Mouse (Mus musculus) heart, embryonic 15.5 days (tissue): ENCODE results near the gene Dnajc5. TPM values are rescaled to one million over a fixed set of nuclear protein-coding genes. Genes with fewer than 3 reads are reported as not detected.

Experiments used
- ATAC-seq: fragments of 200-750 bp; cut with Nextera tagmentation; replicated peaks from 2 replicates; pipeline ENCODE4 v1.8.0; 2017; ENCODE audit warnings: low read depth, moderate TSS enrichment; ENCODE audit not compliant: insufficient number of reproducible peaks, insufficient read depth, low FRiP score
- H3K27ac ChIP-seq: fragments of 300-500 bp; sonication (generic); 2 replicates; pipeline ENCODE4 v1.5.1; 2015; ENCODE audit warnings: mild to moderate bottlenecking, inconsistent platforms
- H3K27me3 ChIP-seq: fragments of 300-500 bp; sonication (generic); 2 replicates; pipeline ENCODE4 v1.6.1; 2015; ENCODE audit warnings: inconsistent platforms
- H3K36me3 ChIP-seq: fragments of 300-500 bp; sonication (generic); 2 replicates; pipeline ENCODE4 v1.6.1; 2015; ENCODE audit warnings: mild to moderate bottlenecking, inconsistent platforms
- H3K4me1 ChIP-seq: fragments of 300-500 bp; sonication (generic); replicated peaks from 2 replicates; pipeline ENCODE4 v1.6.1; 2015; ENCODE audit warnings: inconsistent platforms
- H3K4me2 ChIP-seq: fragments of 300-500 bp; sonication (generic); 2 replicates; pipeline ENCODE4 v1.6.1; 2015; ENCODE audit warnings: inconsistent platforms, mild to moderate bottlenecking, moderate library complexity
- H3K4me3 ChIP-seq: fragments of 300-500 bp; sonication (generic); 2 replicates; pipeline ENCODE4 v1.5.1; 2015; ENCODE audit warnings: mild to moderate bottlenecking, inconsistent platforms
- H3K9ac ChIP-seq: fragments of 300-500 bp; sonication (generic); 2 replicates; pipeline ENCODE4 v1.6.1; 2015; ENCODE audit warnings: mild to moderate bottlenecking, inconsistent platforms
- H3K9me3 ChIP-seq: fragments of 300-500 bp; sonication (generic); replicated peaks from 2 replicates; pipeline ENCODE4 v1.6.1; 2016; ENCODE audit warnings: inconsistent platforms
- WGBS: fragments of 180-500 bp; shearing (Covaris S2); methylation state at CpG from one replicate; pipeline ENCODE4 v1.1.7; 2015; ENCODE audit warnings: mixed read lengths; 5-methylcytosine and 5-hydroxymethylcytosine counted together
- polyA plus RNA-seq: library from polyadenylated mRNA; unstranded; fragments of >200 nt; fragmentation: Nextera tagmentation; extraction: Ambion mirVana; gene quantifications from 2 replicates; pipeline ENCODE4 v1.2.1, GENCODE M21; 2015

The Dnajc5 gene
- polyA plus RNA-seq, 1 experiment from 2014 or later: 70.3 TPM

DNA sequence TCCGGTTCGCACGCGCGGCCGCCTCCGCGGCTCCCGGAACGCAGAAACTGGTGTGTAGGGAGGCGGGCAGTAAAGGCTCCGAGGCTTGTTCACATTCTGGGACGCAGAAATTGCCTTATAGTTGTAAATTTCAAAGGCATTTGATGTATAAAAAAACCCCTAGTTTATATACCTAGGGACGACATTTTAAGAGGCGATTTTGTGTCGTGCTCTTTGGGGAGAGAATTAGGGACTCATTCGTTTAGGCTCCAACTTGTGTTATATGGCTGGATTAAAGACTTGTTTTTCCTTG, 597 bp downstream of the Dnajc5 start:
- peaks cover 33% of the 10 kb centered on the region for H3K4me1 ChIP-seq
- peak overlapping the region; percentile 68 for H3K4me2 ChIP-seq
- H3K36me3 ChIP-seq: peaks cover 18% of the 10 kb centered on the region

DNA sequence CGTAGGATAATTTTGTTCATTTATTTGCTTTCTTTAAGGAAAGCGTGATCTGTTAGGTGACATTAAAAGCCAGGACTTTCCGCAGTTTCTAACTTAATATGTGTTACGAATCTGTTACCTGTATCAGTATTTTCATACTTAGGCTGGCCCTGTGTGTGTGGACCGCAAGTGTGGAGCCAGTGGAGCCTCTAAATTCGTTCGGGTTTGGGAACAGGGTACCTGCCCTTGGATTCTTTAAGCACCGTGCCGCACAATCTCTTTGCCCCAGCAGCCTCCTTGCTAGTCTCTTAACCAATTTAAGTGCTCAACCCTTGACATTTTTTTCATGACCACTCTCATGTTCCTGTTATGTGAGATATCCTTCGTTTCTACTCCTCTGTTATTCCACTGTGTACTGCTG, 1.2 kb downstream of the Dnajc5 start:
- Histone ChIP-seq H3K4me2 (peak overlapping the region; percentile 68), H3K27me3 (no peaks in the 10 kb centered on the region), H3K9ac (peak overlapping the region; percentile 93), H3K27ac (no peak overlapping the region), H3K9me3 (no peaks in the 10 kb centered on the region), H3K36me3 (peaks cover 12% of the 10 kb centered on the region; the same call in 1 of the 2 replicates), H3K4me1 (peaks cover 33% of the 10 kb centered on the region), H3K4me3 (peak overlapping the region; percentile 79)
- no peak for ATAC-seq
- 32% methylated on average over 10 of the region's 10 CpGs for WGBS

More for the DNA sequence above, 597 bp downstream of the Dnajc5 start:
- peak overlapping the region; percentile 93 for H3K9ac ChIP-seq
- H3K27me3 ChIP-seq: no peaks in the 10 kb centered on the region
- no peak for ATAC-seq
- WGBS: under 1% methylated on average over 17 of the region's 17 CpGs
- H3K9me3 ChIP-seq: no peaks in the 10 kb centered on the region
- H3K27ac ChIP-seq: peak overlapping the region; percentile 99
- H3K4me3 ChIP-seq: peak overlapping the region; percentile 79

GRCm38 (mm10) chr2:181522811-181523210, 2.5 kb downstream of the Dnajc5 start:
- no peaks in the 10 kb centered on the region for H3K9me3 ChIP-seq
- H3K4me3 ChIP-seq: no peak overlapping the region
- 67% methylated on average over 5 of the region's 5 CpGs for WGBS
- H3K9ac ChIP-seq: no peak overlapping the region
- H3K36me3 ChIP-seq: peaks cover 3% of the 10 kb centered on the region; the same call in 1 of the 2 replicates
- peaks cover 33% of the 10 kb centered on the region for H3K4me1 ChIP-seq
- H3K4me2 ChIP-seq: no peak overlapping the region; the same call in 1 of the 2 replicates
- H3K27ac ChIP-seq: no peak overlapping the region
- no peaks in the 10 kb centered on the region for H3K27me3 ChIP-seq
- no peak for ATAC-seq

DNA sequence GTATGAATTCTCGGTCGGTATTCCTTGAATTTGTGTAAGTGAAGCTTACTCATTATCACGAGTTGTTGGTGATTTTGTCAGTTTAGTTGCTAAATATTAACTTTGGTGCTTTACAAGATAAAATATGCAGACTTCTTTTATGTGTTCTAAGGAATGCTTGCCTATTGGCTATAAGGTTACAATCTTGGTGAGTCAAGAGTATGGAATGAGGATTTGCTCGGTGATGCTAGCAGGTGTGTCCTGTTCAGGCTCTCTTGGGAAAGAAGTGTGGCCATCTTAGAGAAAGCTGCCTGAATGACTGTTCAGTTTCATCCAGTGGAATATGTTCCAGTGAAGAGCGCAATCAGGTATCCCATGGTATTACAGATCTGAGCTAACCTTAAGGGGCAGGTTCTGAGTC, 5.2 kb downstream of the Dnajc5 start:
- H3K9me3 ChIP-seq: 0 out of 2 replicates have a peak, but pooled peaks cover under 1% of the 10 kb centered on the region
- H3K9ac ChIP-seq: no peak overlapping the region
- H3K4me1 ChIP-seq: peaks cover 26% of the 10 kb centered on the region
- ATAC-seq: no peak
- H3K4me2 ChIP-seq: no peak overlapping the region
- no peaks in the 10 kb centered on the region for H3K27me3 ChIP-seq
- H3K4me3 ChIP-seq: no peak overlapping the region
- WGBS: 74% methylated on average over 5 of the region's 5 CpGs
- peaks cover 19% of the 10 kb centered on the region for H3K36me3 ChIP-seq
- no peak overlapping the region for H3K27ac ChIP-seq

DNA sequence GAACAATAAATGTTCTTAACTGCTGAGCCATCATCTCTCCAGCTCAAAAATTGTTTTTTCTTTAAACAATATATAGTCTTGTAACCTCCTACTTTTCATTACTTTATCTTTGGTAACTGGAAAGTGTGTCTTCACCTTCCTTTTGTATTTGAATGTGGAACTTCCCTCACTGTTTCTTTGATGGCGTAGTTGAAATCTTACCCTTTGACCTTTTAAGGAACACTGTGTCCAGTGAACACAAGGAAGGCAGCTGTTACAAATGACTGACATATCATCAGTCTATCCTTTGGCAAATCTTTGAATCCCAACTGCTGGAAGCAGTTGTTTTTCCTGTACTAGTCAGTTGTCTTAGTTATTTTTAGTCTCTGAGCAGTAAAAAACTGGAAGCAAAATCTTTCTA, 8.8 kb downstream of the Dnajc5 start:
- Histone ChIP-seq H3K9me3 (peaks cover 6% of the 10 kb centered on the region; the same call in 1 of the 2 replicates), H3K4me3 (no peak overlapping the region), H3K9ac (no peak overlapping the region), H3K4me1 (0 out of 2 replicates have a peak, but pooled peaks cover 7% of the 10 kb centered on the region), H3K36me3 (peaks cover 38% of the 10 kb centered on the region), H3K4me2 (no peak overlapping the region), H3K27me3 (no peaks in the 10 kb centered on the region), H3K27ac (no peak overlapping the region)
- ATAC-seq: no peak
- 88% methylated on average over 1 of the region's 1 CpGs for WGBS

DNA sequence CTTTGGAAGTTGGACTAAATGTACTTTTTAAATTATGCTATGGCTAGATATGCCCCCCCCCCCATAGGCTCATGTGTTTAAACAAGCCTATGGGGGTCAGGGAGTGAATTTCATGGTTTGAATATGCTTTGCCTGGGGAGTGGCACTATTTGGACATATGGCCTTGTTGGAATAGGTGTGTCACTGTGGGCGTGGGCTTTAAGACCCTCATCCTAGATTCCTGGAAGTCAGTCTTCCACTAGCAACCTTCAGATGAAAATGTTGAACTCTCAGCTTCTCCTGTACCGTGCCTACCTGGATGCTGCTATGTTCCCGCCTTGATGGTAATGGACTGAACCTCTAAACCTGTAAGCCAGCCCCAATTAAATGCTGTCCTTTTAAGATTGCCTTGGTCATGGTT, 12.3 kb downstream of the Dnajc5 start:
- H3K27me3 ChIP-seq: no peaks in the 10 kb centered on the region
- WGBS: 97% methylated on average over 3 of the region's 3 CpGs
- peaks cover 35% of the 10 kb centered on the region for H3K36me3 ChIP-seq
- H3K9ac ChIP-seq: no peak overlapping the region
- H3K4me1 ChIP-seq: peaks cover 3% of the 10 kb centered on the region
- H3K4me3 ChIP-seq: no peak overlapping the region
- no peak overlapping the region for H3K4me2 ChIP-seq
- H3K9me3 ChIP-seq: peaks cover 6% of the 10 kb centered on the region; the same call in 1 of the 2 replicates
- ATAC-seq: no peak
- no peak overlapping the region for H3K27ac ChIP-seq

- 81% methylated on average over 2 of the region's 2 CpGs for WGBS
- H3K27ac ChIP-seq: no peak overlapping the region
Measured at GRCm38 (mm10) chr2:181536410-181536809, 16.1 kb downstream of the Dnajc5 start.

GRCm38 (mm10) chr2:181537444-181538047, 17.3 kb downstream of the Dnajc5 start:
- peak overlapping the region; percentile 69 for H3K27ac ChIP-seq
- peaks cover 11% of the 10 kb centered on the region for H3K4me1 ChIP-seq
- peak overlapping the region; percentile 15 for H3K4me2 ChIP-seq
- no peaks in the 10 kb centered on the region for H3K9me3 ChIP-seq
- H3K9ac ChIP-seq: no peak overlapping the region
- H3K36me3 ChIP-seq: peaks cover 4% of the 10 kb centered on the region; the same call in 1 of the 2 replicates
- ATAC-seq: peak; percentile 79
- no peak overlapping the region for H3K4me3 ChIP-seq
- WGBS: 71% methylated on average over 2 of the region's 2 CpGs
- H3K27me3 ChIP-seq: no peaks in the 10 kb centered on the region

More at GRCm38 (mm10) chr2:181536410-181536809, 16.1 kb downstream of the Dnajc5 start:
- no peaks in the 10 kb centered on the region for H3K27me3 ChIP-seq
- peaks cover 14% of the 10 kb centered on the region for H3K36me3 ChIP-seq
- no peaks in the 10 kb centered on the region for H3K9me3 ChIP-seq
- H3K4me2 ChIP-seq: no peak overlapping the region
- no peak for ATAC-seq
- no peak overlapping the region for H3K9ac ChIP-seq
- H3K4me1 ChIP-seq: peaks cover 11% of the 10 kb centered on the region
- H3K4me3 ChIP-seq: no peak overlapping the region

GRCm38 (mm10) chr2:181541761-181542380, 21.6 kb downstream of the Dnajc5 start:
- 85% methylated on average over 6 of the region's 6 CpGs for WGBS

GRCm38 (mm10) chr2:181546142-181546541, 25.9 kb downstream of the Dnajc5 start:
- H3K4me1 ChIP-seq: no peaks in the 10 kb centered on the region
- ATAC-seq: no peak
- no peak overlapping the region for H3K9ac ChIP-seq
- H3K27ac ChIP-seq: no peak overlapping the region
- no peak overlapping the region for H3K4me2 ChIP-seq
- no peaks in the 10 kb centered on the region for H3K9me3 ChIP-seq
- WGBS: 88% methylated on average over 7 of the region's 7 CpGs
- no peaks in the 10 kb centered on the region for H3K27me3 ChIP-seq
- H3K36me3 ChIP-seq: peaks cover 48% of the 10 kb centered on the region
- no peak overlapping the region for H3K4me3 ChIP-seq

More at GRCm38 (mm10) chr2:181541761-181542380, 21.6 kb downstream of the Dnajc5 start:
- Histone ChIP-seq H3K27me3 (no peaks in the 10 kb centered on the region), H3K4me3 (no peak overlapping the region), H3K27ac (no peak overlapping the region), H3K9me3 (no peaks in the 10 kb centered on the region), H3K9ac (no peak overlapping the region), H3K4me2 (no peak overlapping the region), H3K36me3 (peaks cover 9% of the 10 kb centered on the region), H3K4me1 (peaks cover 11% of the 10 kb centered on the region)
- no peak for ATAC-seq

DNA sequence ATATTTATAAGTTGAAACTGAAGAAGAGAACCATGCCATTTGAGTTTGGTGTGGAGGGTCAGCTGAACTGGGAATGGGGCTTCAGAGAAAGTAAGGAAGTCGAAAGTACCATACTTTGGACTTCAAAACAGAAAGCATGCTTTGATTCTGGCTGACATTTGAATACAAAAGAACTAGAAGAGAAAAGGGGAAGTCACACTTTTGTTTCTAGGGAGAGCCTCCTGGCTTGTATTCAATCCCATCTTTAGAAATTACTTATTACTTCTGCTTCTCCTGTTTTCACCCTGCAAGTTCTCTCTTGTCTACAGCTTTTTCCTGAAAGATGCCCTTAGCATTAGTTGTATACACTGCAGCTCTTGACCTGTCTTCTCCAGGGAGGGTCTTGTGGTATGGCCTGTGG, 27.9 kb downstream of the Dnajc5 start:
- ATAC-seq: no peak
- H3K27ac ChIP-seq: no peak overlapping the region
- WGBS: 75% methylated on average over 1 of the region's 1 CpGs
- H3K36me3 ChIP-seq: peaks cover 68% of the 10 kb centered on the region
- H3K4me3 ChIP-seq: no peak overlapping the region
- no peak overlapping the region for H3K4me2 ChIP-seq
- H3K9me3 ChIP-seq: no peaks in the 10 kb centered on the region
- no peak overlapping the region for H3K9ac ChIP-seq
- no peaks in the 10 kb centered on the region for H3K4me1 ChIP-seq
- no peaks in the 10 kb centered on the region for H3K27me3 ChIP-seq

DNA sequence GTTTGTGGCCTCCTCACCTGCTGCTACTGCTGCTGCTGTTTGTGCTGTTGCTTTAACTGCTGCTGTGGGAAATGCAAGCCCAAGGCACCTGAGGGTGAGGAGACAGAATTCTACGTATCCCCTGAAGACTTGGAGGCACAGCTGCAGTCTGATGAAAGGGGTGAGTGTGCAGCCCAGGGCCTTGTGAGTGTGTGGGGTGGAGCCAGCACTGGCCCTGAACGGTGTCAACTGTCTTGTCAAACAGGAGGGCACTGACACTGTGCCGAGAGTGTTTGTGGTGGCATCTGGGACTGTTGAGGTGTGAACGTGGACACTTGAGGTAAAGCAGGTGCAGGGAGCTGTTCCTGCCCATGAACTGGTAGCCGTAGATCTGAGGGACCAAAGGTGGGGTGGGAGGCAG, 28.4 kb downstream of the Dnajc5 start:
- WGBS: 55% methylated on average over 5 of the region's 5 CpGs
- H3K9me3 ChIP-seq: no peaks in the 10 kb centered on the region
- no peak overlapping the region for H3K4me2 ChIP-seq
- no peaks in the 10 kb centered on the region for H3K4me1 ChIP-seq
- no peak overlapping the region for H3K9ac ChIP-seq
- peaks cover 68% of the 10 kb centered on the region for H3K36me3 ChIP-seq
- ATAC-seq: no peak
- no peak overlapping the region for H3K4me3 ChIP-seq
- H3K27ac ChIP-seq: no peak overlapping the region
- no peaks in the 10 kb centered on the region for H3K27me3 ChIP-seq
